Mouse (Mus musculus) spleen, adult 2 months (tissue): Measurements from ENCODE around the gene Il17c.

Experiments
- CTCF ChIP-seq: fragments of 200-500 bp; IDR thresholded peaks from 2 replicates; pipeline ENCODE4 v1.5.1; 2011; ENCODE audit warnings: mild to moderate bottlenecking, inconsistent platforms; ENCODE audit not compliant: insufficient read depth, insufficient read length, insufficient replicate concordance; ENCODE audit errors: extremely low read depth
- POLR2A ChIP-seq: fragments of 200-500 bp; IDR thresholded peaks from 2 replicates; pipeline ENCODE4 v1.6.1; 2011; ENCODE audit warnings: low read depth, low read length, inconsistent platforms

GRCm38 (mm10) chr8:122431694-122432442 is 10.0 kb downstream of the Il17c start:
- TF ChIP-seq POLR2A: no peak
- no peak for TF ChIP-seq CTCF
